Mouse (Mus musculus) neural tube, embryonic 13.5 days (tissue): ENCODE measurements around the gene Pacsin1. TPM values are rescaled to one million over a fixed set of nuclear protein-coding genes. Genes with fewer than 3 reads are reported as not detected.
A peak's percentile ranks its signal among the peaks of the same experiment; 100 is the strongest.
"Not testable (repeated sequence)": the region's sequence is repeated elsewhere in the genome, so short reads cannot be mapped to it uniquely, and the experiment has no call there.

Experiments used
- ATAC-seq: fragments of 200-750 bp; cut with Nextera tagmentation; 2 replicates; pipeline ENCODE4 v1.8.0; 2017; ENCODE audit warnings: low read depth, mild to moderate bottlenecking, moderate TSS enrichment, moderate library complexity
- H3K27ac ChIP-seq: fragments of 300-500 bp; sonication (generic); replicated peaks from 2 replicates; pipeline ENCODE4 v1.5.1; 2015; ENCODE audit warnings: moderate library complexity, mild to moderate bottlenecking, inconsistent platforms
- H3K27me3 ChIP-seq: fragments of 300-500 bp; sonication (generic); 2 replicates; pipeline ENCODE4 v1.6.1; 2015; ENCODE audit warnings: mild to moderate bottlenecking, inconsistent platforms
- H3K36me3 ChIP-seq: fragments of 300-500 bp; sonication (generic); 2 replicates; pipeline ENCODE4 v1.6.1; 2015; ENCODE audit warnings: mild to moderate bottlenecking, inconsistent platforms
- H3K4me1 ChIP-seq: fragments of 300-500 bp; sonication (generic); replicated peaks from 2 replicates; pipeline ENCODE4 v1.6.1; 2015; ENCODE audit warnings: inconsistent platforms
- H3K4me2 ChIP-seq: fragments of 300-500 bp; sonication (generic); 2 replicates; pipeline ENCODE4 v1.6.1; 2015; ENCODE audit warnings: inconsistent platforms, mild to moderate bottlenecking, moderate library complexity
- H3K4me3 ChIP-seq: fragments of 300-500 bp; sonication (generic); 2 replicates; pipeline ENCODE4 v1.5.1; 2015; ENCODE audit warnings: mild to moderate bottlenecking, inconsistent platforms
- H3K9ac ChIP-seq: fragments of 300-500 bp; sonication (generic); 2 replicates; pipeline ENCODE4 v1.6.1; 2015; ENCODE audit warnings: moderate library complexity, mild to moderate bottlenecking, inconsistent platforms
- H3K9me3 ChIP-seq: fragments of 300-500 bp; sonication (generic); 2 replicates; pipeline ENCODE4 v1.6.1; 2016; ENCODE audit warnings: inconsistent platforms
- WGBS: fragments of 180-500 bp; shearing (Covaris S2); methylation state at CpG from one replicate; pipeline ENCODE4 v1.1.7; 2015; 5-methylcytosine and 5-hydroxymethylcytosine counted together
- polyA plus RNA-seq: library from polyadenylated mRNA; unstranded; fragments of >200 nt; fragmentation: Nextera tagmentation; extraction: Ambion mirVana; gene quantifications from 2 replicates; pipeline ENCODE4 v1.2.1, GENCODE M21; 2015

The Pacsin1 gene
- polyA plus RNA-seq, 1 experiment from 2014 or later = 29.6 TPM

DNA sequence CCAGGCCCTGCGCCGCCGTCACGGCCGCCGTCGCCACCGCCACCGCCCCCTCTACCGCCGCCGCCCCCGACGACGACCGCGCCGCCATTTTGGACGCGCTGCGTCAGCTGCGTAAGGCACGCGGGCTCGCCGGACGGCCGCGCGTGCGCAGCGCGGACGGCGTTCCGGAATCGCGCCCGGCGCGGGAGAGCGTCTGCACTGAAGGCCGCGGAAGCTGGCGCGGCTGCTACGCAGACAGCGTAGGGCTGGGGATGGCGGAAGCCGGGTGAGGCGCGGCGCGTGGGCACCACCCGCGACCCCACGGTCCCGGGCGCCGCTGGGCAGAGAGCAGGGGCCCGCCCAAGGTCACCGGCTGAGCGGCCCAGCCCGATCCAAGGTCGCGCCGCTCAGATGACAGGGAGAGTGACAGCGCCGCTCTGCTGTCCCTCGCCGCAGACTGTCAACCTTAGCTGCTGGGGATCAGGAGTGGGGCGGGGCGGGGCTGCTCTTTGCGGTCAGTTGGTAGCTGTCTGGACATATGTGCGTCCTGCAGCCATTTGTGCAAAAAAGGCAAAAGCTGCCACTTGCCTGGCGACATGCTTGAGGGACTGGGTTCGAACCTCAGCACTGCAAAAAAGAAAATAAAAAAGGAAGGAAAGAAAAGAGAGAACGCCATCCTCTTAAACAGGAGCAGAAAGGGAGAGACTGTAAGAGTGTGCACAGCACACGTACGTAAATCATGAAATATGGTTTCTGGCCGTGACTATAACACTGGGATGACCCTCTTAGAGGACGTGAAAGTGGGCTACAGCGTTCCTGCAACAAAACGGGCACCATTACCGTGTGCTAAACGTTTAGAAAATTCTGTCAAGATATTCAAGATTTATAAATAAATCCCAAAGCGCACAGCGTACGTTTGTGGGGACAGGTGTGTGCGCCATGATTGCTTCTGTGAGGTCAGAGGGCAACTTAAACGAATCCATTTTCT lies 31.7 kb upstream of the Pacsin1 start, which contains the start of gene Nudt3:
Gene Nudt3 (minus strand): TSS at position 136 of the 967 bp plus-strand sequence.
- Histone ChIP-seq H3K27me3 (no peaks in the 10 kb centered on the region), H3K27ac (peak within 1 kb of the TSS; percentile 99), H3K4me1 (peaks cover 42% of the 10 kb centered on the region), H3K4me3 (peak within 1 kb of the TSS; percentile 89), H3K9ac (peak within 1 kb of the TSS; percentile 99), H3K4me2 (peak within 1 kb of the TSS; percentile 86), H3K9me3 (no peaks in the 10 kb centered on the region), H3K36me3 (peaks cover 5% of the 10 kb centered on the region; the same call in 1 of the 2 replicates)
- WGBS = 8% methylated on average over 69 of the region's 91 CpGs
- ATAC-seq = peak; percentile 89

GRCm38 (mm10) chr17:27625455-27626251 lies 29.7 kb upstream of the Pacsin1 start:
- H3K9me3 ChIP-seq = no peaks in the 10 kb centered on the region
- no peak for ATAC-seq
- peaks cover 11% of the 10 kb centered on the region for H3K36me3 ChIP-seq
- 49% methylated on average over 7 of the region's 7 CpGs for WGBS
- H3K4me2 ChIP-seq = no peak overlapping the region
- H3K27me3 ChIP-seq = no peaks in the 10 kb centered on the region
- no peak overlapping the region for H3K9ac ChIP-seq
- H3K27ac ChIP-seq = no peak overlapping the region
- no peak overlapping the region for H3K4me3 ChIP-seq
- peaks cover 23% of the 10 kb centered on the region for H3K4me1 ChIP-seq

DNA sequence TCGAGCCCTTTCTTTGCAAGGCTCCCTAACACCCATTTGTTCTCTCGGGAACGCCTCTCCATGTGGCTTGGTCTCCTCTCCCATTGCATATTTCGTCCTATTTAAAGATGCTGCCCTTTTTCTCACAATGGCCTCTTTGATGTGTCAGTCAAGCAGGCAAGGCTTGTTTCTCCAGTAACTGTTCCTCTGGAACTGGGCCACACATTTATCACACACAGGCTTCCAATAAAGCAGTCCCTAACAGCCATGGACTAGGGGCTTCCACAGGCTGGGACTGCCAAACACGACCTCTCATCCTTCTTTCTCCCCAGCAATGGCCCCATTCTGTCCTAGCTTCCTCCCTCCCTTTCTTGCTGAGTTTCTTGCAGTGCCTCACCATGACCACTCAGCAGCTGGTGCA lies 28.6 kb upstream of the Pacsin1 start:
- no peaks in the 10 kb centered on the region for H3K27me3 ChIP-seq
- no peaks in the 10 kb centered on the region for H3K9me3 ChIP-seq
- WGBS = 15% methylated on average over 5 of the region's 5 CpGs
- H3K9ac ChIP-seq = no peak overlapping the region
- no peak overlapping the region for H3K4me2 ChIP-seq
- H3K36me3 ChIP-seq = peaks cover 21% of the 10 kb centered on the region
- ATAC-seq = peak; percentile 15; the same call in 1 of the 2 replicates
- no peak overlapping the region for H3K4me3 ChIP-seq
- peaks cover 13% of the 10 kb centered on the region for H3K4me1 ChIP-seq
- 0 out of 2 replicates have a peak overlapping the region, but pooled peaks have one; percentile 18 for H3K27ac ChIP-seq

DNA sequence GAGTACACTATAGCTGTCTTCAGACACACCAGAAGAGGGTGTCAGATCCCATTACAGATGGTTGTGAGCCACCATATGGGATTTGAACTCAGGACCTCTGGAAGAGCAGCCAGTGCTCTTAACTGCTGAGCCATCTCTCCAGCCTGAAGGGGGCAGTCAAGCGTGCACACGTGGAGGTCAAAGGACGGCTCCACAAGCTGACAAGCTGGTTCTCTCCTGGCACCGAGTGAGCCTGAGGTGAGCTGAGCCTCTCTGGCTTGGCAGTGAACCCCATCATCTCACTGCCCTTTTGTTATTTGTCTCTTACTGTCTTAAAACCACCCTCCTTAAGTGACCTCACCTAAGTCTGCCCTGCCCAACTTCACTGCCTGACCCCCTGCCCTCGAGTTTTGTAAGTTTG lies 27.9 kb upstream of the Pacsin1 start:
- Histone ChIP-seq H3K27me3 (no peaks in the 10 kb centered on the region), H3K4me2 (no peak overlapping the region), H3K4me1 (peaks cover 21% of the 10 kb centered on the region), H3K36me3 (peaks cover 29% of the 10 kb centered on the region), H3K27ac (no peak overlapping the region), H3K9me3 (no peaks in the 10 kb centered on the region), H3K9ac (no peak overlapping the region), H3K4me3 (no peak overlapping the region)
- 54% methylated on average over 5 of the region's 5 CpGs for WGBS
- no peak for ATAC-seq

GRCm38 (mm10) chr17:27628376-27628775 lies 26.9 kb upstream of the Pacsin1 start:
- Histone ChIP-seq H3K27me3 (no peaks in the 10 kb centered on the region), H3K9ac (no peak overlapping the region), H3K4me1 (peaks cover 30% of the 10 kb centered on the region), H3K9me3 (no peaks in the 10 kb centered on the region), H3K4me3 (no peak overlapping the region), H3K27ac (no peak overlapping the region), H3K4me2 (no peak overlapping the region), H3K36me3 (peaks cover 38% of the 10 kb centered on the region)
- 91% methylated on average over 8 of the region's 8 CpGs for WGBS
- no peak for ATAC-seq

GRCm38 (mm10) chr17:27629249-27630020 lies 25.9 kb upstream of the Pacsin1 start:
- 58% methylated on average over 2 of the region's 2 CpGs for WGBS
- Histone ChIP-seq H3K9me3 (no peaks in the 10 kb centered on the region), H3K4me1 (peaks cover 32% of the 10 kb centered on the region), H3K4me3 (no peak overlapping the region), H3K36me3 (peaks cover 40% of the 10 kb centered on the region), H3K9ac (no peak overlapping the region), H3K4me2 (no peak overlapping the region), H3K27ac (no peak overlapping the region), H3K27me3 (no peaks in the 10 kb centered on the region)
- no peak for ATAC-seq

- H3K4me1 ChIP-seq = peaks cover 49% of the 10 kb centered on the region
- peak within 1 kb of the TSS; percentile 70 for H3K4me3 ChIP-seq
- ATAC-seq = peak; percentile 98
- peak within 1 kb of the TSS; percentile 97 for H3K4me2 ChIP-seq
- peaks cover 36% of the 10 kb centered on the region for H3K36me3 ChIP-seq
- under 1% methylated on average over 72 of the region's 72 CpGs for WGBS
- no peaks in the 10 kb centered on the region for H3K9me3 ChIP-seq
- H3K9ac ChIP-seq = peak within 1 kb of the TSS; percentile 89
- no peaks in the 10 kb centered on the region for H3K27me3 ChIP-seq
- peak within 1 kb of the TSS; percentile 93 for H3K27ac ChIP-seq
These were observed 20.3 kb upstream of the Pacsin1 start, which contains the start of gene RPS10-NUDT3 for GRCm38 (mm10) chr17:27634871-27635574. RPS10-NUDT3 (minus strand) TSS chr17:27635222.

GRCm38 (mm10) chr17:27635575-27635903 lies 19.8 kb upstream of the Pacsin1 start:
- 34% methylated on average over 9 of the region's 9 CpGs for WGBS
- Histone ChIP-seq H3K4me3 (peak overlapping the region; percentile 70), H3K36me3 (peaks cover 31% of the 10 kb centered on the region), H3K27ac (peak overlapping the region; percentile 93), H3K4me1 (peaks cover 49% of the 10 kb centered on the region), H3K9ac (peak overlapping the region; percentile 89), H3K4me2 (peak overlapping the region; percentile 97)
- not testable (repeated sequence) for H3K9me3 ChIP-seq, ATAC-seq, H3K27me3 ChIP-seq

GRCm38 (mm10) chr17:27636132-27637020 lies 18.9 kb upstream of the Pacsin1 start, which contains the start of gene Rps10:
Rps10 (minus strand) TSS chr17:27636669.
- H3K4me1 ChIP-seq = peaks cover 49% of the 10 kb centered on the region
- no peaks in the 10 kb centered on the region for H3K27me3 ChIP-seq
- H3K9me3 ChIP-seq = no peaks in the 10 kb centered on the region
- H3K9ac ChIP-seq = peak within 1 kb of the TSS; percentile 89
- peak within 1 kb of the TSS; percentile 93 for H3K27ac ChIP-seq
- peak within 1 kb of the TSS; percentile 70 for H3K4me3 ChIP-seq
- H3K36me3 ChIP-seq = peaks cover 23% of the 10 kb centered on the region
- peak within 1 kb of the TSS; percentile 97 for H3K4me2 ChIP-seq
- 19% methylated on average over 18 of the region's 18 CpGs for WGBS
- no peak for ATAC-seq

GRCm38 (mm10) chr17:27637333-27637732 lies 18.0 kb upstream of the Pacsin1 start:
- no peak overlapping the region for H3K4me2 ChIP-seq
- no peak for ATAC-seq
- peaks cover 13% of the 10 kb centered on the region for H3K36me3 ChIP-seq
- H3K27ac ChIP-seq = 0 out of 2 replicates have a peak overlapping the region, but pooled peaks have one; percentile 28
- no peaks in the 10 kb centered on the region for H3K9me3 ChIP-seq
- peaks cover 43% of the 10 kb centered on the region for H3K4me1 ChIP-seq
- H3K27me3 ChIP-seq = no peaks in the 10 kb centered on the region
- H3K4me3 ChIP-seq = no peak overlapping the region
- 45% methylated on average over 9 of the region's 9 CpGs for WGBS
- H3K9ac ChIP-seq = 0 out of 2 replicates have a peak overlapping the region, but pooled peaks have one; percentile 17
